Mouse (Mus musculus) limb, embryonic 10.5 days (tissue): ENCODE results near the gene Zfp764. TPM values are rescaled to one million over a fixed set of nuclear protein-coding genes. Genes with fewer than 3 reads are reported as not detected.

ENCODE experiments used
- DNase-seq: peaks from one replicate; pipeline ENCODE4 v3.0.0-alpha.2; 2017; ENCODE audit warnings: low spot score
- H3K27ac ChIP-seq: fragments of 300-500 bp; sonication (generic); 2 replicates; pipeline ENCODE4 v1.5.1; 2016; ENCODE audit warnings: mild to moderate bottlenecking
- H3K27me3 ChIP-seq: fragments of 300-500 bp; sonication (generic); 2 replicates; pipeline ENCODE4 v1.6.1; 2016; ENCODE audit warnings: low read depth, mild to moderate bottlenecking; ENCODE audit not compliant: poor library complexity, severe bottlenecking
- H3K36me3 ChIP-seq: fragments of 300-500 bp; sonication (generic); 2 replicates; pipeline ENCODE4 v1.6.1; 2016; ENCODE audit warnings: mild to moderate bottlenecking, moderate library complexity
- H3K4me1 ChIP-seq: fragments of 300-500 bp; sonication (generic); 2 replicates; pipeline ENCODE4 v1.6.1; 2016
- H3K4me3 ChIP-seq: fragments of 300-500 bp; sonication (generic); 2 replicates; pipeline ENCODE4 v1.5.1; 2016; ENCODE audit warnings: mild to moderate bottlenecking, moderate library complexity
- H3K9me3 ChIP-seq: fragments of 300-500 bp; sonication (generic); replicated peaks from 2 replicates; pipeline ENCODE4 v1.6.1; 2016; ENCODE audit warnings: mild to moderate bottlenecking
- WGBS: fragments of 180-500 bp; shearing (Covaris S2); methylation state at CpG from one replicate; pipeline ENCODE4 v1.1.7; 2016; 5-methylcytosine and 5-hydroxymethylcytosine counted together
- polyA plus RNA-seq: library from polyadenylated mRNA; unstranded; fragments of >200 nt; fragmentation: Nextera tagmentation; extraction: Ambion mirVana; gene quantifications from 2 replicates; pipeline ENCODE4 v1.2.1, GENCODE M21; 2016

Zfp764 gene
- polyA plus RNA-seq, 1 experiment from 2014 or later = 7.9 TPM

GRCm38 (mm10) chr7:127355796-127356195, 50.8 kb downstream of the Zfp764 start:
- no peak overlapping the region for H3K27ac ChIP-seq
- H3K4me1 ChIP-seq = no peaks in the 10 kb centered on the region
- no peaks in the 10 kb centered on the region for H3K36me3 ChIP-seq
- peaks cover 6% of the 10 kb centered on the region; the same call in 1 of the 2 replicates for H3K27me3 ChIP-seq
- H3K9me3 ChIP-seq = no peaks in the 10 kb centered on the region
- H3K4me3 ChIP-seq = no peak overlapping the region
- no peak for DNase-seq
- WGBS = 70% methylated on average over 3 of the region's 3 CpGs

Other genes starting within 250 kb of the Zfp764 start
- gene Cd2bp2, start 210.8 kb downstream of the Zfp764 start, polyA plus RNA-seq = 85.9 and 94.0 TPM in 2 replicates
- gene Tbc1d10b, start 198.4 kb downstream of the Zfp764 start, polyA plus RNA-seq = 32.1 and 34.8 TPM in 2 replicates
- gene Mylpf, start 197.9 kb downstream of the Zfp764 start, polyA plus RNA-seq = 8.8 and 13.1 TPM in 2 replicates
- 74.2 and 74.9 TPM in 2 replicates for gene Zfp553, start 173.8 kb downstream of the Zfp764 start, polyA plus RNA-seq
- gene Sept1, start 173.7 kb downstream of the Zfp764 start, polyA plus RNA-seq = 27.0 and 29.9 TPM in 2 replicates
- 70.6 and 73.6 TPM in 2 replicates for gene Zfp771, start 162.5 kb downstream of the Zfp764 start, polyA plus RNA-seq
- 340 and 453 TPM in 2 replicates for gene Dctpp1, start 146.1 kb downstream of the Zfp764 start, polyA plus RNA-seq
- gene Sephs2, start 132.8 kb downstream of the Zfp764 start, polyA plus RNA-seq = 89.7 and 93.9 TPM in 2 replicates
- gene Itgal, start 110.6 kb downstream of the Zfp764 start, polyA plus RNA-seq = 0.46 and 0.69 TPM in 2 replicates
- 23.1 and 23.8 TPM in 2 replicates for gene Zfp768, start 61.2 kb downstream of the Zfp764 start, polyA plus RNA-seq
- 7.9 and 9.5 TPM in 2 replicates for gene Zfp747, start 30.8 kb downstream of the Zfp764 start, polyA plus RNA-seq
- gene 9130019O22Rik, start 19.7 kb downstream of the Zfp764 start, polyA plus RNA-seq = 5.2 and 7.2 TPM in 2 replicates
- 5.7 and 7.0 TPM in 2 replicates for gene E430018J23Rik, start 13.2 kb downstream of the Zfp764 start, polyA plus RNA-seq
- gene Zfp688, start 15.2 kb upstream of the Zfp764 start, polyA plus RNA-seq = 29.5 and 37.0 TPM in 2 replicates
- 14.2 and 14.5 TPM in 2 replicates for gene Zfp689, start 42.3 kb upstream of the Zfp764 start, polyA plus RNA-seq
- gene Prr14, start 52.8 kb upstream of the Zfp764 start, polyA plus RNA-seq = 41.0 and 46.9 TPM in 2 replicates
- 11.4 and 12.5 TPM in 2 replicates for gene Fbrs, start 72.4 kb upstream of the Zfp764 start, polyA plus RNA-seq
- gene Srcap, start 105.2 kb upstream of the Zfp764 start, polyA plus RNA-seq = 70.9 and 80.4 TPM in 2 replicates
- 15.4 and 17.1 TPM in 2 replicates for gene Gm42715, start 112.8 kb upstream of the Zfp764 start, polyA plus RNA-seq
- 3.1 and 4.1 TPM in 2 replicates for gene Tmem265, start 154.6 kb upstream of the Zfp764 start, polyA plus RNA-seq
- 34.1 and 39.6 TPM in 2 replicates for gene Phkg2, start 166.5 kb upstream of the Zfp764 start, polyA plus RNA-seq
- gene Ccdc189, start 181.8 kb upstream of the Zfp764 start, polyA plus RNA-seq = 9.4 and 12.4 TPM in 2 replicates
- 62.2 and 69.6 TPM in 2 replicates for gene Rnf40, start 181.9 kb upstream of the Zfp764 start, polyA plus RNA-seq
- gene Zfp629, start 209.0 kb upstream of the Zfp764 start, polyA plus RNA-seq = 29.0 and 32.9 TPM in 2 replicates